Mouse (Mus musculus) retina, postnatal 7 days (tissue): ENCODE results near the gene Krtap19-1.

ENCODE experiments used
- DNase-seq: peaks from one replicate; pipeline ENCODE4 v3.0.0-alpha.2; 2012; ENCODE audit warnings: low read depth, low spot score

The Krtap19-1 gene

GRCm38 (mm10) chr16:88869311-88869710 lies at the start of gene Krtap19-1:
Gene Krtap19-1 (minus strand): TSS chr16:88869411.
- no peak for DNase-seq

DNA sequence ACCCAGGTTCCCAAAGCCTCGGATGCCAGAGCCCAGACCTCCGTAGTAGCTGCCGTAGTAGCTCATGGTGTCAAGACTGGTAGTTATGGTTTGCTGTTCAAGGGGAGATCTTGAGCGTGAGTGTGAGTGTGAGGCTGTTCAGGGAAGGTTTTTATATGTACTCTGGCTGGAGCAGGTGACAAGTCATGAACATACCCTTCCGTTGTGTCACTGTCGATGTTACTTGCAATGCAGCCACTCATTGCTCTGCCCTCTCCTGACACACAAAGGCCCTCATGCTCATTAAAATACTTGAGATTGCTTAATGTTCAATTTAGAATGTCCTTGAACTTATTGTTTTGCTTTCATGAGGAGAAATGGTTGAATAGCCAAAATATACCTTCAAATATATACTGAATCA lies 27.1 kb upstream of the Krtap19-1 start, which contains the start of gene Krtap19-5:
Krtap19-5 (minus strand) TSS at position 101 of the 400 bp plus-strand sequence.
- no peak for DNase-seq

DNA sequence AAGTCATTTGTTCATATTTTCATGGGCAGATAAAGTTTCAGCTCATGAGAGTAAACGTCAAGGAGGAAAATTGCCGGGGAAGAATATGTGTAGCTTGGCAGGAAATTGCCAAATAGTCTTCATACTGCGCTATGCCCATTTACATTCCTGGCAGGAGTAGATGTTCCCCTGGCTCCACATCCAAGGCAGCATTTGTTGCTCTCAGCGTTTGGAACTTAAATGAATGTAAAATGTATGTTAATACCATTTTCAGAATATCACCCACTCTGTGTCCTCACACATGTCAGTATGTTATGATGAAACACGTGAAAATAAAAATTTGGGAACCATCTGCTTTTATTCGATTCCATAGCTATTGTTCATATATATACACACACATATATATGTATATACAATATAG lies 17.7 kb upstream of the Krtap19-1 start:
- no peak for DNase-seq

DNA sequence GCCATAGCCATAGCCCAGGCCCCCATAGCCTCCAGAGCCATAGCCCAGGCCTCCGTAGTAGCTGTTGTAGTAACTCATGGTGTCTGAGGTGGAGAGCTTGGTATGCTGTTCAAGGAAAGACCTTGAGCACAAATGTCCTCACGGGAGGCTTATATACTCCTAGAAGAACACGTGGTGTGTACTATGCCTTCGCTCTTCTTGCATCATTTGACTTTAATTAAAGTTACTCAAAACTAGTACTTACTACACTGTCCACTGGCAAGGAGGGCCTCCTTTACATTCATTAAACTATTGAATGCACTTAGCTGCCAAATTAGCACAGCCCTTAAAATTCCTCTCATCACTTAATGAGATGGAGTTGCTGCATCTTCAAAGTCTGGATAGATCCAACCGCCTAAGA lies 15.8 kb upstream of the Krtap19-1 start, which contains the start of gene Krtap19-4:
Krtap19-4 (minus strand) TSS at position 101 of the 400 bp plus-strand sequence.
- no peak for DNase-seq

DNA sequence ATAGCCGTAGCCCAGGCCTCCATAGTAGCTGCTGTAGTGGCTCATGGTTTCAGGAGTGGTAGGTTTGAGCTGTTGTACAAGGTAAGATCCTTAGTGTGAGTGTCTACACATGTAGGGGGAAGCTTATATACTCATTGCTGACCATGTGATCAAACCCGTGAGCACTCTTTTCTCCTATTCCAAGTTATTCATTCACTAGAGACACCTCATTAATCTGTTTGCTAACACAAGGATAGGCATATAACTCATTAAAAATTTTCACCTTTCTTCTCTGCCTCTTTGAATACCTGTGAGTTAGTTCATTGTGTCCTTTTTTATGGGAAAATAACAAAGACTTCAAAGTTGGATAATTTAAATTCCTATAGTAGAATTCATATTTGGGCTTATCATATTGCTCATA lies 8.7 kb upstream of the Krtap19-1 start, which contains the start of gene Krtap19-3:
Krtap19-3 (minus strand) TSS at position 101 of the 400 bp plus-strand sequence.
- no peak for DNase-seq

DNA sequence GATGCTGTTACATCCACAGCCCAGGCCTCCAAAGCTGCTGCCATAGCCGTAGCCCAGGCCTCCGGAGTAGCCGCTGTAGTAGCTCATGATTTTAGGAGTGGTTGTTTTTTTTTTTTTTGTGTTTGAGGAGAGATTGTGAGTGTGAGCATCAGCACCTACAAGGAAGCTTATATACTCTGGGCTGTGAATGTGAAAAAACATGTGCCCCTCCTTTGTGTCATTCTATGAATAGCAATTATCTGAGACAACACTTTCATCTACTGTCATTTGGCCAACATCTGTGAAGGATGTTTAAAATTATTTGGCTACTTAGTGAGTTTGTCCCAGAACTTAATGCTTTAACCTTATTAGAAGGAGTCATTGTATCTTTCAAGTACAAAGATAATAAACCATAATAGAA lies 5.0 kb upstream of the Krtap19-1 start, which contains the start of gene Krtap19-2:
Krtap19-2 (minus strand) TSS at position 101 of the 400 bp plus-strand sequence.
- no peak for DNase-seq

DNA sequence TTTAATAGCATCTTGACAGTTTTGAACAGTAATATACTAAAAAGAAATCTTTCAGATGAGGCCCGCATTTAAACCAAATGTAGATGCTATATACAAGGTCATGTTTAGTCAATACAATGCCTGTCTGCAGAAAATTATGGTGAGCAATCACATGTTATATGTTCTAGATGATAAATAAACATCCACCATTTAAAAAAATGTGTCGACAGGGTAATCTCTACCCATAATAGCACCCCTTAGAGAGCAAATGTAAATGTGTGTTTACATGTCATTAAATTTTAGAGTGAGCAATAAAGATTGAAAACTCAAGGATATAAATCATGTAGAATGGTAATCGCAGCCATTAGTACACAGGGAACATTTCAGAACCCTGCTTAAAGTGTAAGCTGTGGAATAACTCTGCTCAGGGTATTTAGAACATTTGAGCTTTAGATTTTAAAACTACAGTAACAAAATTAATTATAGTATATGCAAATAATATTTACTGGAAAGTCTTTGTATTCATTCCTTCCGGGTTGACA lies 4.3 kb downstream of the Krtap19-1 start:
- no peak for DNase-seq

DNA sequence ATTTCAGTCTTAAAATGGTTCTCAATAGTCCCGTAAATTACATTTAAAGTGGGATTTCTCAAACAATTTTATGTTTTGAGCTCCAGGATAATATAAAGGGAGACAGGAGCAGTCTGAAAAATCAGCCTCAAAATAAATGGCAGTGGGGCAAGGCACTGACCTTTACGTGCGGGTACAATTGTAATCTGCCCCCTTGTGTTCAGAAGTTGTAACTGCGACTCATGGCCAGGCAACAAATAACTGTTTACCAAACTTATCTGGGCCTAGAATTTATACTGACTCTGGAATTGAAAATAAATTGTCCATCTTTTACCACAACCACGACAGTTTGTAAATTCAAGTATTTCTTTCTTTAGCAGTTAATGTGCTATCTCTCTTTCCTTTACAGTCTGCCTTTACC lies 17.8 kb downstream of the Krtap19-1 start:
- DNase-seq: peak; percentile 5

GRCm38 (mm10) chr16:88848558-88848957 lies 20.7 kb downstream of the Krtap19-1 start:
- DNase-seq: no peak

DNA sequence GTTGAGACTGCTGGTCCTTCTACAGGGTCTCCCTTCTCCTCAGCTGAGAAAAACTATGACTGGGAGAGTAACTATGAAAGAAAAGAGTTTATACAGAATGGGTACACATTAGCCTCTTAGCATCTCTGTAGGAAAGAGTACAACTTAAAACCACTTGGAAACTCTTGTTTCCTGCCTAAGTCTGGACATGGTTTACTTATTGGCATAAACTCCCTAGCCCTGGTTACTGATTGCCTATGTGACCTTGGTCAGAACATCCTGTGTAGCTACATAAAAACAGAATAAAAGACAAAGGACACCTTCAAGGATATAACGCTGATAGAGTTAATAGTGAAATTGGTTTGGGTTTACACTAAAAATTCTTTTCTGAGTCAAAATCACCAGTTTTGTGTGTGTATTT lies 21.8 kb downstream of the Krtap19-1 start:
- no peak for DNase-seq

- no peak for DNase-seq
Observed at GRCm38 (mm10) chr16:88826978-88827377, 42.2 kb downstream of the Krtap19-1 start.

GRCm38 (mm10) chr16:88826095-88826652 lies 43.0 kb downstream of the Krtap19-1 start, which contains the start of gene Krtap14:
Gene Krtap14 (minus strand): TSS chr16:88826145.
- no peak for DNase-seq

DNA sequence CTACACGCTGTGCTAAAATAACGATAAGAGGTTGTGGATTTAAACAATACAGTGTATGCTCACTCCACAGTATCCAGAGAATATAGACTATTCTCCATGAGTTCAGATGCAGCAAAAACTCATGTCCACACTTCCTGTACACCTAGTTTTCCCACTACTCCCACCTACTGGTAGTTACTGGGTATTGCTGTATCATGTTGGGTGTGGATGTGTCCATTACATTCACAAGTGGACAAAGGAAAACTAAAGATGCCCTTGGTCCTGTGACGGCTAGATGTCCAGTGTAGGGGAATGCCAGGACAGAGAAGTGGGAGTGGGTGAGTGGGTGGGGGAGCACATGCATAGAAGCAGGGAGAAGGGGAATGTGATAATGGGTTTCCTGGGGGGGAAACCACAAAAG lies 45.5 kb downstream of the Krtap19-1 start:
- peak; percentile 6 for DNase-seq

- no peak for DNase-seq
Observed at GRCm38 (mm10) chr16:88820066-88820465, 49.1 kb downstream of the Krtap19-1 start, which contains the start of gene Krtap15. Gene Krtap15 (plus strand): TSS chr16:88820215.
